Mouse (Mus musculus): ENCODE results near the gene Sbk1. TPM values are rescaled to one million over a fixed set of nuclear protein-coding genes. Genes with fewer than 3 reads are reported as not detected.

Sbk1 gene
- 8.9 and 21.0 TPM in 2 replicates for polyA plus RNA-seq (2011; ENCODE audit: insufficient read depth, insufficient read length, low replicate concordance, missing spikeins)

GRCm38 (mm10) chr7:126271712-126272683 lies at the start of gene Sbk1:
Sbk1 (plus strand) TSS chr7:126272619.
- Histone ChIP-seq H3K4me1 (ENCODE audit: control insufficient read depth, insufficient read depth, low read length) (no peaks in the 10 kb centered on the region; the same call in 1 of the 2 replicates), H3K4me3 (replicated peaks; ENCODE audit: control insufficient read depth, low read depth, low read length) (peak within 1 kb of the TSS; percentile 74), H3K27ac (ENCODE audit: control insufficient read depth, insufficient read depth, low read depth, low read length, poor library complexity) (peak within 1 kb of the TSS; percentile 87)
- 5% methylated on average over 84 of the region's 85 CpGs for WGBS
- TF ChIP-seq POLR2A (IDR thresholded peaks at IDR 0.05; ENCODE audit: borderline replicate concordance, control insufficient read depth, low read depth, low read length): peak; percentile 22; the same call in 1 of the 2 replicates
- no peak for TF ChIP-seq CTCF (IDR thresholded peaks at IDR 0.05; ENCODE audit: control insufficient read depth, insufficient read depth, low read length)

GRCm38 (mm10) chr7:126222753-126223152 lies 49.7 kb upstream of the Sbk1 start:
- Histone ChIP-seq H3K4me1 (ENCODE audit: control insufficient read depth, insufficient read depth, low read length) (no peaks in the 10 kb centered on the region), H3K27ac (ENCODE audit: control insufficient read depth, insufficient read depth, low read depth, low read length, poor library complexity) (no peak overlapping the region), H3K4me3 (replicated peaks; ENCODE audit: control insufficient read depth, low read depth, low read length) (no peak overlapping the region)
- TF ChIP-seq POLR2A (IDR thresholded peaks at IDR 0.05; ENCODE audit: borderline replicate concordance, control insufficient read depth, low read depth, low read length) (no peak), CTCF (IDR thresholded peaks at IDR 0.05; ENCODE audit: control insufficient read depth, insufficient read depth, low read length) (no peak)
- 78% methylated on average over 3 of the region's 3 CpGs for WGBS

DNA sequence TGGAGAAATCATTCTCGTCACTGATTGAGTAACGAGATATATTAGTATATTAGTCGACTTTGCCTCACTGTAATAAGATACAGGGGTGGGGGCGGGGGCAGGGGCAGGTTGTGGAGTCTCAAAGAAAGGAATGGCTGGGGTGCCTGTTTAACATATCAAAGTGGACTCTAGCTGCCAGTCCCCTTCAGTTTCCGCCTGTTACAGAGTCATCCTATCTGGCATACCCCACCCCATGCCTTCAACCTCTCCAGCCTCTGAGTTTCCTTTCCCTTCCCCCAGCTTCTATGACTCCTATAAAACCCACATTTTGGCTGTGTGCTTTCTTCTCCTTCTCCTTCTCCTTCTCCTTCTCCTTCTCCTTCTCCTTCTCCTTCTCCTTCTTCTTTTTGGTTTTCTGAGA lies 46.3 kb upstream of the Sbk1 start:
- Histone ChIP-seq H3K4me3 (replicated peaks; ENCODE audit: control insufficient read depth, low read depth, low read length) (no peak overlapping the region), H3K4me1 (ENCODE audit: control insufficient read depth, insufficient read depth, low read length) (peaks cover 5% of the 10 kb centered on the region), H3K27ac (ENCODE audit: control insufficient read depth, insufficient read depth, low read depth, low read length, poor library complexity) (no peak overlapping the region)
- WGBS: 67% methylated on average over 5 of the region's 5 CpGs
- TF ChIP-seq CTCF (IDR thresholded peaks at IDR 0.05; ENCODE audit: control insufficient read depth, insufficient read depth, low read length) (no peak), POLR2A (IDR thresholded peaks at IDR 0.05; ENCODE audit: borderline replicate concordance, control insufficient read depth, low read depth, low read length) (no peak)

DNA sequence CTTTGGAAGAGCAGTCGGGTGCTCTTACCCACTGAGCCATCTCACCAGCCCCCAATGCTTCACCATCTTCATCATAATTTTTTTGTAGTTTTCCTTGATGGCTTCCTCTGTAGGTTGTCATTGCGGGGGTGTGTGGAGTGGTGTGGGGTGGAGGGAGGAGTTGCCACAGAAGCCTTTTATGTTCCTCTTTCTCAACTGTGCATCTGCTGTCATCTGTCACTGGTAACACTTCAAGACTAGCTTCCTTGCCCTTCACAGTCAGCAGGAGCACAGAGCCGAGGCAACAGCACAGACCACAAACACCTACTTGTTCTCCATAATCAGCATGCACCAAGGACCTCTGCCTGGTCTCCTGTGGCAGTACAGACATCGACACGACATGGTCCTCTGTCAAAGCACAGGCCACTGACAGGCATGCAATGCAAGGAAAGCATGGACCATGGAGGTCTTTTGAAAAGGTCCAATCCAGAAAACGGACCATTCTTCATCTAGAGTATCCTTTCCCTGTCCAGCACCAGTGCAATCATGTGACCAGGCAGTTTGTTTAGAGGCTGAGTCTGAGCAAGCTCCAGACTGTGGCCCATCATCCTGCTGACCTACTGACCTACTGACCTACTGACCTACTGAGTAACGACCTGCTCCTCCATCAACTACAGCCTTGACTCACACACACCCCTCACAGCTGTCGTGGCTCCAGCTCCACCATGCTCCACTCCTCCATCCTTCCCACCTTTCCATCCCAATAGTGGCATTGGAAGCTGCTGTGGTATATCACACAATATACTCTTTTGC lies 41.9 kb upstream of the Sbk1 start:
- TF ChIP-seq POLR2A (IDR thresholded peaks at IDR 0.05; ENCODE audit: borderline replicate concordance, control insufficient read depth, low read depth, low read length) (0 out of 2 replicates have a peak, but pooled peaks have one; percentile 13), CTCF (IDR thresholded peaks at IDR 0.05; ENCODE audit: control insufficient read depth, insufficient read depth, low read length) (no peak)
- 29% methylated on average over 8 of the region's 8 CpGs for WGBS
- peaks cover 5% of the 10 kb centered on the region for H3K4me1 ChIP-seq (ENCODE audit: control insufficient read depth, insufficient read depth, low read length)
- peak overlapping the region; percentile 5 for H3K27ac ChIP-seq (ENCODE audit: control insufficient read depth, insufficient read depth, low read depth, low read length, poor library complexity)
- H3K4me3 ChIP-seq (replicated peaks; ENCODE audit: control insufficient read depth, low read depth, low read length): no peak overlapping the region

GRCm38 (mm10) chr7:126232345-126233071 lies 39.9 kb upstream of the Sbk1 start:
- 78% methylated on average over 8 of the region's 8 CpGs for WGBS
- TF ChIP-seq CTCF (IDR thresholded peaks at IDR 0.05; ENCODE audit: control insufficient read depth, insufficient read depth, low read length) (no peak), POLR2A (IDR thresholded peaks at IDR 0.05; ENCODE audit: borderline replicate concordance, control insufficient read depth, low read depth, low read length) (no peak)

GRCm38 (mm10) chr7:126234611-126235010 lies 37.8 kb upstream of the Sbk1 start:
- Histone ChIP-seq H3K4me1 (ENCODE audit: control insufficient read depth, insufficient read depth, low read length) (peaks cover 8% of the 10 kb centered on the region), H3K4me3 (replicated peaks; ENCODE audit: control insufficient read depth, low read depth, low read length) (no peak overlapping the region), H3K27ac (ENCODE audit: control insufficient read depth, insufficient read depth, low read depth, low read length, poor library complexity) (no peak overlapping the region)
- WGBS: 86% methylated on average over 3 of the region's 3 CpGs
- no peak for TF ChIP-seq CTCF (IDR thresholded peaks at IDR 0.05; ENCODE audit: control insufficient read depth, insufficient read depth, low read length)
- no peak for TF ChIP-seq POLR2A (IDR thresholded peaks at IDR 0.05; ENCODE audit: borderline replicate concordance, control insufficient read depth, low read depth, low read length)

More at GRCm38 (mm10) chr7:126232345-126233071, 39.9 kb upstream of the Sbk1 start:
- Histone ChIP-seq H3K4me3 (replicated peaks; ENCODE audit: control insufficient read depth, low read depth, low read length) (no peak overlapping the region), H3K27ac (ENCODE audit: control insufficient read depth, insufficient read depth, low read depth, low read length, poor library complexity) (no peak overlapping the region), H3K4me1 (ENCODE audit: control insufficient read depth, insufficient read depth, low read length) (peaks cover 8% of the 10 kb centered on the region)

GRCm38 (mm10) chr7:126236083-126236793 lies 36.2 kb upstream of the Sbk1 start:
- TF ChIP-seq POLR2A (IDR thresholded peaks at IDR 0.05; ENCODE audit: borderline replicate concordance, control insufficient read depth, low read depth, low read length) (no peak), CTCF (IDR thresholded peaks at IDR 0.05; ENCODE audit: control insufficient read depth, insufficient read depth, low read length) (no peak)
- peak overlapping the region; percentile 77 for H3K27ac ChIP-seq (ENCODE audit: control insufficient read depth, insufficient read depth, low read depth, low read length, poor library complexity)
- WGBS: 8% methylated on average over 11 of the region's 11 CpGs
- no peak overlapping the region for H3K4me3 ChIP-seq (replicated peaks; ENCODE audit: control insufficient read depth, low read depth, low read length)
- peaks cover 4% of the 10 kb centered on the region for H3K4me1 ChIP-seq (ENCODE audit: control insufficient read depth, insufficient read depth, low read length)

All from bone marrow, adult 2 months (tissue).